Mouse (Mus musculus) right cerebral cortex, postnatal 36 days (tissue): ENCODE results near the gene Chrna3.

Experiments
- DNase-seq, 2 experiments: peaks; one replicate each; pipeline ENCODE4 v3.0.0; 2022; ENCODE audit warnings: low spot score in 2 of 2, mixed read lengths in 1 of 2

The Chrna3 gene

DNA sequence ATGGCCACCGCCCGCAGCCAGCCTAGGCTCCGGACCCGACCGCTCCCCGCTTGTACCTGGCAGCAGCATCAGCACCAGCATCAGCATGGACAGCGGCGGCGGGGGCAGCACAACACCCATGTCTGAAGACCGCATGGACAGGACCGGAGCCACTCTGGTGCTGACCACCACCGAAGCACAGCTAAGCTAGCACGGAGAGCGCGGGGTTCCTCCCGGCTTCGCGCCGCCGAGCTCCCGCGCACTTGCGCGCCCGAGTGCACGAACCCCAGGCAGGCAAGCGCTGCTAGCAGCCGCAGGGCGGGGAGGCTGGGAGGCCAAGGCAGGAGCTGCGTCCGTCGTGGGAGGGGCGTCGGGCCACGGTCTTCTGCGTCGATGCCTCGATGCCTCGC lies at the start of gene Chrna3:
Gene Chrna3, minus strand, starts transcription at position 288 of the 389 bp plus-strand sequence.
- DNase-seq, result no peak

- DNase-seq, result no peak
Observed at GRCm38 (mm10) chr9:55067965-55068265, 41.6 kb upstream of the Chrna3 start.

GRCm38 (mm10) chr9:55067260-55067964 lies 41.0 kb upstream of the Chrna3 start:
- DNase-seq, result peak in 1 of 2 experiments; percentile 13

DNA sequence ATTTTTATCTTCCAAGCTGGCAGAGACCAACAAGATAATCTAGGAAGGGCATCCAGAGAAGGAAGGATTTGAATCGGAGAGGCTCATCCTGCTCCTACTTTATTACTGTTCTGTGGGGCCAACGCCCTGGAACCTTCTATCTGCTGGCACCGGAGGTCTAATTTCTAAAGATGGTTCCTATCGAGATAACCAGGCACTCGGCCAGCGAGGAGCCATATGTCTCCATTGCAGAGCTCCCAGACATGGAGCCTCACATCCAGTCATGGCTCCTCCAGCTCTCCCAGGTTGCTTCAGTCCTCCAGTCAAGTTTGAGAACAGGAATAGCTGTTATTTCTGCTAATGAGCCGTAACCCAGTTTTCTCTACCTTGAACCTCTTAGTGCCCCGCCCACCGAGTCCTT lies 38.9 kb upstream of the Chrna3 start:
- DNase-seq, result no peak

- DNase-seq, result no peak
Observed at GRCm38 (mm10) chr9:55058067-55058466, 31.7 kb upstream of the Chrna3 start.

GRCm38 (mm10) chr9:55055386-55055930 lies 29.1 kb upstream of the Chrna3 start:
- no peak for DNase-seq

- DNase-seq, result no peak
Observed at GRCm38 (mm10) chr9:55048211-55048880, 22.0 kb upstream of the Chrna3 start, which contains the start of gene Chrnb4. Gene Chrnb4 (minus strand): TSS chr9:55048779.

DNA sequence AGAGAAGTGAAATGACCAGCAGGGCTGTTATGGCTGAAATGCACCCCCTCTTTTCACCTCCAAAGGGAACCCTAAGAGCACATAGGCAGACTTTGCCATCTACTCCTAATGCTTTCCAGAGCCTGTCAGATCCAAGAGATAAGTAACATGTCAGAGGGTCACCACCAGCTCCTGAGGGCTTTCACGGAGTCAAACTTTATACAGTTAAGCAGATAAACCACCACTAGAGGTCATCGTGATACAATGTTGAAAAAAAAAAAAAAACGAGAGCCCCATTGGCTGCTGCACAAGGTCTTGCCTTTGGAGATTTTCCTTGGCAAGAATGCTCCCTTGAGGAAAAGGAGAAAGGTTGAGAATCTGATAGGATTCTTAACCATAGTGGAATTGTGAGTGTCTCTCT lies 20.4 kb upstream of the Chrna3 start:
- DNase-seq, result no peak

- DNase-seq, result no peak
Observed at GRCm38 (mm10) chr9:55045001-55045400, 18.6 kb upstream of the Chrna3 start.

- no peak for DNase-seq
Observed at GRCm38 (mm10) chr9:55043688-55044087, 17.3 kb upstream of the Chrna3 start.

GRCm38 (mm10) chr9:55041389-55041788 lies 15.0 kb upstream of the Chrna3 start:
- DNase-seq, result no peak

GRCm38 (mm10) chr9:55039983-55040382 lies 13.6 kb upstream of the Chrna3 start:
- DNase-seq, result no peak

DNA sequence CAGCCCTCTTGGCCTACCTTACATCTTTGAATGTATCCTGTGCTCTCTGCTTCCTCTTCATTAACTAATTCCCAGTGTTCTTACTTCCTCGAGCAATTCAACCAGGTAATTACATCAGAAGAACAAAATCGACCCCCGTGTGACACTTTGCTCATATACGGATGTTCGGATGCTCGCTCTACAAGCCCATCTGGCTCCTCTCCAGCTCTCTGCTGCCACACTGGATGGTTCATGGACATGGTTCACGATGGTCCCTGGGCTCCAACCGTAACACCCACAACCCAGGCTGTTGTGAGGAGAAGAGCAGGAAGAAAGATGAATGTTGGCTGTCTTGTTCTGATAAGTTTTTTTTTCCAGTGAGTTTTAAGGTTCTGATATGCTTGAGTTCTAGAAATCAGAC lies 12.6 kb upstream of the Chrna3 start:
- no peak for DNase-seq

DNA sequence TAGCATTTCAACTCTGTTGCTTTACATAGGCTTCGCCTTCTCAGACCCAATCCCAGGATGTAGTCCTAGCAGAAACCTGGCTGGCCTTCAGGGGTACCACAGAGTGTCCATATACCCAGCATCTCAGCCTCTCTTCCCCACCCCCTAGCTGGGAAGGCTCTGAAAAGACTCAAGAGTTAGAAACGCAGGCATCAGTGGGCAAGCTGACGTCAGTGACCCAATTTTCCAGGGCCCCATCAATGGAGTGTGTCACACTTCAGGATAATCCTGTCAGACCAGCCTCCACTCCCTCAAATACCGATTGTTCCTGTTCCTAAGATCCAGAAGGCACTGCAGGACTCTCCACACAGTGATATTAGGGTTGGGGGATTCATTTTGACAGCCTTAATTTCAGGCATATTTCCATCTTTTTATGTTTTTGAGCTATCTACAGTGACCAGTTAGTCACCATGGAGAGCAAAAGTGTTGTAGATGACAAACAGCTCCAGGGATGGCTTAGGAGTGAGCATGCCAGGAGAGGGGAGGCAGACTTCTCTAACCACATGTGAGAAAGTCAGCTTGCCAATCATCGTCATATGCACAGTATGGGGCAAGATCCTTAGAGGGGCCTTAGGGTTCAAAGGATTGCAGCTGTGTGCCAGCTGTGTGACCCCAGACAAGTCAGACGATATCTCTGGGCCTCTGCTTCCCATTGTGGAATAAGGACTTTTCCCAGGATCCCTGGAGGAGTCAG lies 5.2 kb upstream of the Chrna3 start:
- DNase-seq, result no peak

- no peak for DNase-seq
Observed at GRCm38 (mm10) chr9:55025534-55026274, 658 bp downstream of the Chrna3 start.

DNA sequence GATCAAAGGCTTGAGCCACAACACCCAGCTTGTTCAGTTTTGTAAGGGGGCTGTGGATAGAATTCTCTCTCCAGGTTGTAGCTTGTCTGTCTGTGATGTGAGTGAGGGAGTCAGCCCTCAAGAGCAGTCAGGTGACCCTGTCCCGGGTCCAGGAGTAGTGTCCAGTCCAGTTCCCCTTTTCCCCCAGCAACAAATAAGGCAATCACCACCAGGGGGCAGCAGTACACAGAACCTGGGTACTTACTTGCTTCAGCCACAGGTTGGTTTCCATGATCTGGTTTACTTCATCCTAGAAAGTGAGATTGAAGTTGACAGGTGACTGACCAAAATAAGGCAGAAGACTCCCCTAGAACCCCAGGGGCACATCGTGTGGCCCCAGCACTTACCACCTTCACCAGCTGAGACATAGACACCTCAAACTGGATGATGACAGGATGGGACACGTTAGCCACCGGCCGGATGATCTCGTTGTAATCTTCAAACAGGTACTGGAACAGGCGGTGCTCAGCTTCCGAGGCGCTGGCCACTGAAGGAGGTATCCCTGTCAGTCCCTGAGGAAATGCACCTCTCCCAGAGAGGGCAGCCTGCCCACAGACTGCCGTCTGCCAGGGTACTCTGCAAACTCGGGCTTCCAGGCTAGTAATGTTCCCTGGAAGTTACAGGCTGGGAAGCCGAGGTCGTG lies 2.3 kb downstream of the Chrna3 start:
- peak; percentile 26 to 32 for DNase-seq

DNA sequence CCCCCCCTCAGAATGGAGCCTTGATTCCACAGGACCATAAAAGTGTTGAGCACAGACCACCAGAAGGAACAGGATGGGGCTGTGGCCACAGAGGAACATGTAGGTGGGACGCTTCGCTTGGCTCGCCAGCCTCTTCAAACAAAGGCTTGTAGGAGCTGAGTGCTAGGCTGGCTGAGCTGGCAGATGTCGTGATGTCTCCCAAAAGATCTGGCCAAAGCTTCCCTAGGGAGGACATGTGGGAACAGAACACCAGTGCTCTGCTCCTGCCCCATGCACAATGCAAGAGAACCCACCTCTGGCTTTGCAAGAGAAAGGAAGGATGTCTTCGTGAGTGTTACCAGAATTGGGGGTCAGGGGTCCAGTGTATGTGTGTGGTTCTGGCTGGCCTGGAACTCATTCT lies 3.0 kb downstream of the Chrna3 start:
- no peak for DNase-seq

GRCm38 (mm10) chr9:55016926-55017325 lies 9.4 kb downstream of the Chrna3 start:
- no peak for DNase-seq

- no peak for DNase-seq
Observed at GRCm38 (mm10) chr9:55010588-55011350, 15.6 kb downstream of the Chrna3 start.

DNA sequence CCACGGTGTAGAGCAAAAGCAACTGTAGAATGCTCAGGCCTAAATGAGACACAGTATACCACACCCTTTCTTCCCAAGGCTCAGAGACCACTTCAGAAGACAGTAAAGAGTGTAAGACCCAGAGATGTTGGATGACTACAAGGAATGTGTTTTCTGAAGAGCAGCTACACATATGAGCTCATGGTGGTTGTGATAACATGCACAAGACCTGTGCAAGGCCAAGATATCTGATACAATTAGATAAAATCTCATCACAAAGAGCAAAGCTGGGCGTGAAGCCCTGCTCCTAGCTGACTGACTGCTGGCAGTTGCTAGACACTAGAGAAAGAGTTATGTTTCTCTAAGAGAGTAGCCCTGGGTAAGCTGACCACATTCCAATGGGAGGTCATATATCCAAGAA lies 16.7 kb downstream of the Chrna3 start:
- DNase-seq, result no peak

DNA sequence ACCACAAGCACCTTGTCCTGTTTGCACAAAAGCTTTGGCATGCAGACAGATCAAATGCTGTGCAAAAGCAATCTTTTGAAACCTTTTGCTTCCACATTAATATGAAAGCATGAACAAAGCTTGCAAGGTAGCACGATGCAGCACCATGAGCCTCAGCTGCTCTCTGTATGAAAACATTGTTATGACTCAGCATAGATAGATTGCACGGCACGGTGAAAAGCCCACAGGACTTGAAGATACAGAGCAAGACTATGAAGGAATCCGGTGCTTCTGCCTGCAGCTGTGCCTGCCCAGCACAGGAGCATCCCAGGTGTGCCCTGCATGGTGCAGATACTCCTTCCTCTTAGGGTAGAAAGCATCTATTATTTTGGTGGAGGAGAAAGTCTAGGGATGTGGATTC lies 22.8 kb downstream of the Chrna3 start:
- no peak for DNase-seq
